Mouse (Mus musculus) ES-E14 (cell line): Measurements from ENCODE around the gene Igf2r.

ENCODE experiments used
- CHD2 ChIP-seq: IDR thresholded peaks from 2 replicates; pipeline ENCODE4 v1.6.1; 2014; ENCODE audit warnings: mild to moderate bottlenecking, low read depth, low read length, inconsistent platforms
- ZC3H11A ChIP-seq: IDR thresholded peaks from 2 replicates; pipeline ENCODE4 v1.6.1; 2012; ENCODE audit warnings: low read depth, mild to moderate bottlenecking, inconsistent platforms, low read length, borderline replicate concordance

DNA sequence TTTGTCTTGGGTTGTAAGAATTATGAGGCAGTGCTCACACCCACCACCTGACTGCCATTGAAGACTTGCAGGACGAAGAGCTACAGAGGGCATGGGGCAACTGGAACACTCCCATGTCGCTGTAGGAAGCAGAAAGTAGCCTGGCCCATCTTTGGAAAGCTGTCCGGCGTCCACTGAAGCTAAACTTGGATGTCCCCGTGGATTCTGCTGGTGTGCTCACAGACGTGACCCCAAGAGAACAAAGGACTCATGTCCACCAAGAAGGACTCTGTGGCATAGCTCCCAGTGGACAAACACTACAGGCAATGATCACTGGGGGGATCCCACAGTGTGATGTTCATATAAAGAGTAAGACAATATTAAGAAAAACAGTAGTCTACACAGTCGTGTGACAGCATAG, 110.7 kb downstream of the Igf2r start:
- TF ChIP-seq CHD2 (no peak), ZC3H11A (no peak)
